Mouse (Mus musculus): ENCODE measurements at regions not wholly inside any gene's neighbourhood (a gene's known extent, or its start where the extent isn't known, plus 50 kb on each side); places are given as distances from the start of the nearest gene placed in this dataset.
A peak's percentile ranks its signal among the peaks of the same experiment; 100 is the strongest.

DNA sequence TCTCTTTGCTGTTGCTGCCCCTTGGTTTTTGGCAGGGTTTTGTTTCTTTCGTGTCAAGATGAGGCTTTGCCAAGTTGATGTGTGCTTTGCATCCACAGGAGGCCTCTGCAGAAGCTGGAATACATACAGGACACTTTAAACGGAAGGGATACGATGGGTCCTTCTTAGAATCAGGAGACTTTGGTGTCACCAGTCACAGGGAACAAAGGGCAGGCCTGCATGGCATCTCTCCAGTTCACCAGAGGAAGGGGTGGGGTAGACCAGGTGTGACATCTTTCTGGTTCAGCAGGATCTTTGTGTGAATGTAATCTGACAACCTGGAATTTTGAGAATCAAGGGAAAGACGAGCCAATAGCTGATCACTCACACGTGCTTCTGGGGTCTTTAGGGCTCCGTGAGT, 284.5 kb upstream of the Runx1 start:
- no peak for TF ChIP-seq POLR2A (IDR thresholded peaks at IDR 0.05; ENCODE audit: borderline replicate concordance, extremely low read depth, insufficient read depth, insufficient read length)
- H3K9ac ChIP-seq (ENCODE audit: low read depth, low read length, severe bottlenecking) = no peak overlapping the region
- H3K27me3 ChIP-seq (ENCODE audit: control insufficient read depth, insufficient read depth, low read length) = no peaks in the 10 kb centered on the region
- WGBS = 71% methylated on average over 6 of the region's 6 CpGs
- DNase-seq (ENCODE audit: low spot score) (no peak), ATAC-seq (ENCODE audit: low FRiP score, low read depth) (no peak)
- H3K9me3 ChIP-seq (ENCODE audit: control insufficient read depth, low read length) = no peaks in the 10 kb centered on the region
- no peak overlapping the region for H3K27ac ChIP-seq (replicated peaks; ENCODE audit: low read depth, low read length)
- H3K4me3 ChIP-seq (replicated peaks; ENCODE audit: low read length) = no peak overlapping the region
- no peaks in the 10 kb centered on the region for H3K36me3 ChIP-seq (ENCODE audit: control insufficient read depth, insufficient read depth, low read length)
- no peaks in the 10 kb centered on the region for H3K4me1 ChIP-seq (ENCODE audit: control insufficient read depth, insufficient read depth, low read length)
- no peak overlapping the region for H3K4me2 ChIP-seq (replicated peaks; ENCODE audit: low read depth, low read length, severe bottlenecking)

DNA sequence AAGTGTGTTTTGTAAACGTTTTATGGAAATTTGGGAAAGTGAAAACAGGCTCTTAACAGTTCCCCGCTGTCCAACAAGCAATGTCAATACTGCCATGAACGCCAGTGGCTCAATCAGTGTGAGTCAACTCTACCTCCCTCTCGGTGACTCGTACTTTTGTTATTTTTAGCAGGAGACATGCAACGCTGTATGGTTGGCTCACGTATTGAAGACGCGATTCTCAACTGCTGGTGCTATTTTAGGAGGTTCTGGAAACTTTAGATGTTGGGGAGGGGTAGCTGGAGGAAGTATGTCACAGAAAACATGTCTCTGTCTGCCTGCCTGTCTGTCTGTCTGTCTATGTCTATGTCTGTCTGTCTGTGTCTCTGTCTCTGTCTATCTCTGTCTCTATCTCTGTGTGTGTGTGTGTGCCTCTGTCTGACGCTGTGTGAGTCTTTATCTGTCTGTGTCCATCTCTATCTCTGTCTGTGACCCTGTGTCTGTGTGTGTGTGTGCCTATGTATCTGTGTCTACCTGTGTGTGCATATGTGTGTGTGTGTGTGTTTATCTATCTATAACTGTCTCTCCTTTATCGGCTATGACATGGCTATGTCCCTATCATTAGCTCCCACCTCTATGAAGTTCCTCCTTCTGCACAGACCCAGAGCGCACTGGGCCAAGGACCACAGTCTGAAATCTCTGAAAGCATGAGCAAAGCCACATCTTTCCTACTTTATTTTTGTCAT, 283.9 kb upstream of the Runx1 start:
- no peak overlapping the region for H3K4me2 ChIP-seq (replicated peaks; ENCODE audit: low read depth, low read length, severe bottlenecking)
- H3K36me3 ChIP-seq (ENCODE audit: control insufficient read depth, insufficient read depth, low read length) = no peaks in the 10 kb centered on the region
- WGBS = 67% methylated on average over 12 of the region's 12 CpGs
- no peak for TF ChIP-seq POLR2A (IDR thresholded peaks at IDR 0.05; ENCODE audit: borderline replicate concordance, extremely low read depth, insufficient read depth, insufficient read length)
- no peak for ATAC-seq (ENCODE audit: low FRiP score, low read depth)
- no peak overlapping the region for H3K9ac ChIP-seq (ENCODE audit: low read depth, low read length, severe bottlenecking)
- H3K9me3 ChIP-seq (ENCODE audit: control insufficient read depth, low read length) = no peaks in the 10 kb centered on the region
- H3K27ac ChIP-seq (replicated peaks; ENCODE audit: low read depth, low read length) = no peak overlapping the region
- no peak overlapping the region for H3K4me3 ChIP-seq (replicated peaks; ENCODE audit: low read length)
- DNase-seq (ENCODE audit: low spot score) = no peak
- H3K27me3 ChIP-seq (ENCODE audit: control insufficient read depth, insufficient read depth, low read length) = no peaks in the 10 kb centered on the region
- H3K4me1 ChIP-seq (ENCODE audit: control insufficient read depth, insufficient read depth, low read length) = no peaks in the 10 kb centered on the region

DNA sequence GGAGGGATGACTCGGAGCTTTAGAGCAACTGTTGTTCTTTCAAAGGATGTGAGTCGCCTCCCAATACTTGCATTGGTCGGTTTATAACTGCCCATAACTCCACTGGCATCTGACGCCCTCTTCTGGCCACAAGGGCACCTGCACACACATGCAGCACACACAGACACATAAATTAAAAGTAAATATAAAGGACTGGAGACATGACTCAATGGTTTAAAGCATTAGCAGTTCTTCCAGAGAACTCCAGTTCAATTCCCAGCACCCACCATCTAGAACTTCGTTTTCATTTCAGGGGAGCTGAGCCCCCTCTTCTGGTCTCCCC, 281.5 kb upstream of the Runx1 start:
- Histone ChIP-seq H3K27ac (replicated peaks; ENCODE audit: low read depth, low read length) (no peak overlapping the region; the same call in 1 of the 2 replicates), H3K4me2 (replicated peaks; ENCODE audit: low read depth, low read length, severe bottlenecking) (no peak overlapping the region), H3K27me3 (ENCODE audit: control insufficient read depth, insufficient read depth, low read length) (no peaks in the 10 kb centered on the region), H3K36me3 (ENCODE audit: control insufficient read depth, insufficient read depth, low read length) (no peaks in the 10 kb centered on the region), H3K4me3 (replicated peaks; ENCODE audit: low read length) (no peak overlapping the region), H3K4me1 (ENCODE audit: control insufficient read depth, insufficient read depth, low read length) (no peaks in the 10 kb centered on the region), H3K9me3 (ENCODE audit: control insufficient read depth, low read length) (no peaks in the 10 kb centered on the region), H3K9ac (ENCODE audit: low read depth, low read length, severe bottlenecking) (no peak overlapping the region)
- WGBS = 78% methylated on average over 5 of the region's 5 CpGs
- no peak for TF ChIP-seq POLR2A (IDR thresholded peaks at IDR 0.05; ENCODE audit: borderline replicate concordance, extremely low read depth, insufficient read depth, insufficient read length)
- ATAC-seq (ENCODE audit: low FRiP score, low read depth) = no peak
- no peak for DNase-seq (ENCODE audit: low spot score)

DNA sequence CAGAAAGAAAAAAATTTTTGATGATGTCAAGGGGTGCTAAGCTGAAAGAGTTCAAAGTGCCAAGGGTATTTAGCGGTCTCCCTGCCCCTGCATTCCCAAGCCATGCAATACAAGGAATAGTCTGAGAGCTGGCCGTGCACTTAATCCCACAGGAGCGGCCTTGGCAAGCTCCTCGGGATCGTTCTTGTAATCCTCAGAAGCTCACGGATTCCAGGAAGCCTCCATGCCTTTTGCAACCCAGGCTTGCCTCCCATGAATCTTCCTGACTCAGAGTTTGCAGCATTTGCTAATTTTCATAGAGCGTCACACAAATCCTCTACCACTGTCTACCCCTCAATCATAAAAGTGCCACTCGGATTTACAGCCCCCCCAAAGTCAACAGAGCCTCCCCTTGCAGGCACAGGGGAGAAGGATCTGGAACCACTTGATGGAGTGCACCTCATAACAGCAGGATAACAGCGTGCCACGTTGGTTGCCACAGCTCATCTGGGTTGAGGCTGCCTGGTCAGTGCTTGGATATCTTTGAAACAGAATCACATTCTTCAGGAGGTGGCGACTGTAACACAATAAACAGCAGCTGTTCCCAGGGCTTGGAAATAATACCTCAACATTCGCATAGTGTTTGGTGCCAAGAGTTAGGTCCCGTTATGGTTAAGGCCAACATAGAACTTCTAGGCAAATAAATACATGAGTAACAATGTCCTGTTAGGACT, 281.0 kb upstream of the Runx1 start:
- Histone ChIP-seq H3K4me3 (replicated peaks; ENCODE audit: low read length) (no peak overlapping the region), H3K4me1 (ENCODE audit: control insufficient read depth, insufficient read depth, low read length) (no peaks in the 10 kb centered on the region), H3K27ac (replicated peaks; ENCODE audit: low read depth, low read length) (no peak overlapping the region; the same call in 1 of the 2 replicates), H3K4me2 (replicated peaks; ENCODE audit: low read depth, low read length, severe bottlenecking) (no peak overlapping the region), H3K9me3 (ENCODE audit: control insufficient read depth, low read length) (no peaks in the 10 kb centered on the region), H3K27me3 (ENCODE audit: control insufficient read depth, insufficient read depth, low read length) (no peaks in the 10 kb centered on the region), H3K9ac (ENCODE audit: low read depth, low read length, severe bottlenecking) (no peak overlapping the region), H3K36me3 (ENCODE audit: control insufficient read depth, insufficient read depth, low read length) (no peaks in the 10 kb centered on the region)
- WGBS = 52% methylated on average over 13 of the region's 13 CpGs
- peak; percentile 66 for DNase-seq (ENCODE audit: low spot score)
- peak; percentile 78 for ATAC-seq (ENCODE audit: low FRiP score, low read depth)
- TF ChIP-seq POLR2A (IDR thresholded peaks at IDR 0.05; ENCODE audit: borderline replicate concordance, extremely low read depth, insufficient read depth, insufficient read length) = no peak

DNA sequence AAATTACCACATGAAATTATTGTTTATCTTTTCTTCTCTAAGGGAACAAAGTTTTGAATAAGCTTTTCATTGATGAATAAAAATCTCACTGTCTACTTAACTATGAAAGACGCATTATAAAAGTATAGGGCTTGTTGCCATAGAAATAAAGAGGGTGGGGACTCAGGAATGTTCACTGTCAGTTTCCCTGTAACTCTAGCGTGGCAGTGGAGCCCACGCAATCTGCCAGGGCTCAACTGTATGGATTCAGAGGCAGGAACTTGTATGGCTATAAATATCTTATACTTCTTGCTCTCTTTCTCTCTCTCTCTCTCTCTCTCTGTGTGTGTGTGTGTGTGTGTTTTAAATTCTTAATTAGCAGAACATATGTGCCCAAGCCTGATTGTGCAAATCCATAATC, 276.2 kb upstream of the Runx1 start:
- Histone ChIP-seq H3K4me2 (replicated peaks; ENCODE audit: low read depth, low read length, severe bottlenecking) (no peak overlapping the region), H3K9ac (ENCODE audit: low read depth, low read length, severe bottlenecking) (no peak overlapping the region), H3K36me3 (ENCODE audit: control insufficient read depth, insufficient read depth, low read length) (no peaks in the 10 kb centered on the region), H3K9me3 (ENCODE audit: control insufficient read depth, low read length) (no peaks in the 10 kb centered on the region), H3K4me1 (ENCODE audit: control insufficient read depth, insufficient read depth, low read length) (no peaks in the 10 kb centered on the region), H3K4me3 (replicated peaks; ENCODE audit: low read length) (no peak overlapping the region), H3K27ac (replicated peaks; ENCODE audit: low read depth, low read length) (no peak overlapping the region), H3K27me3 (ENCODE audit: control insufficient read depth, insufficient read depth, low read length) (no peaks in the 10 kb centered on the region)
- no peak for TF ChIP-seq POLR2A (IDR thresholded peaks at IDR 0.05; ENCODE audit: borderline replicate concordance, extremely low read depth, insufficient read depth, insufficient read length)
- 50% methylated on average over 3 of the region's 3 CpGs for WGBS
- ATAC-seq (ENCODE audit: low FRiP score, low read depth) (no peak), DNase-seq (ENCODE audit: low spot score) (no peak)
